Mouse (Mus musculus) right cerebral cortex, postnatal 36 days (tissue): ENCODE data around the gene Sco1.
A peak's percentile ranks its signal among the peaks of the same experiment; 100 is the strongest.
"Not testable (repeated sequence)": the region's sequence is repeated elsewhere in the genome, so short reads cannot be mapped to it uniquely, and the experiment has no call there.

Experiments used
- DNase-seq, 2 experiments: peaks; one replicate each; pipeline ENCODE4 v3.0.0; 2022; ENCODE audit warnings: low spot score in 2 of 2, mixed read lengths in 1 of 2

Sco1 gene

GRCm38 (mm10) chr11:67052321-67052952, at the start of gene Sco1, which contains the start of gene Adprm:
TSS of gene Sco1 (plus strand) at chr11:67052670.
TSS of gene Adprm (minus strand) at chr11:67052594.
- peak; percentile 82 to 89 for DNase-seq

DNA sequence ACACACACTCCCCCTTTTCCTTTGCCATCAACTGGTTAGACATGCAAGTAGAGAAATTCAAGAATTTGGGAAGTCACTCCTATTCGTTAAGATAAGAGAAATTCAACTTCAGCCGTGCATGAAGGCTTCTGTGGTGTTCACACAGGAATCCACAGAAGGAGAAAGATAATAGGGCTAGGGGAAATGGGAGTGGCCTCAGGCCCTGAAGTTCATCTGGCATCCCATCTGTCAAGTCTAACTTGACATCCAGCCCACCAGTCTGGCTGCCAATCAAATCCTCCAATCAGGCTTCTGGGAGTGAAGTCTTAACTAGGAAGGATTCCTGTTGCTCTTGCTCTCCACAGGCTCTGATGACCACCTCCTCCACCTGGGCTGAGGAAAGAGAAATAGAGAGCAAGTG, 49.6 kb upstream of the Sco1 start:
- no peak for DNase-seq

- no peak for DNase-seq
Measured at GRCm38 (mm10) chr11:67007961-67008360, 44.5 kb upstream of the Sco1 start.

- no peak for DNase-seq
Measured at GRCm38 (mm10) chr11:67008528-67008927, 43.9 kb upstream of the Sco1 start.

GRCm38 (mm10) chr11:67010430-67010829, 42.0 kb upstream of the Sco1 start:
- DNase-seq: no peak

DNA sequence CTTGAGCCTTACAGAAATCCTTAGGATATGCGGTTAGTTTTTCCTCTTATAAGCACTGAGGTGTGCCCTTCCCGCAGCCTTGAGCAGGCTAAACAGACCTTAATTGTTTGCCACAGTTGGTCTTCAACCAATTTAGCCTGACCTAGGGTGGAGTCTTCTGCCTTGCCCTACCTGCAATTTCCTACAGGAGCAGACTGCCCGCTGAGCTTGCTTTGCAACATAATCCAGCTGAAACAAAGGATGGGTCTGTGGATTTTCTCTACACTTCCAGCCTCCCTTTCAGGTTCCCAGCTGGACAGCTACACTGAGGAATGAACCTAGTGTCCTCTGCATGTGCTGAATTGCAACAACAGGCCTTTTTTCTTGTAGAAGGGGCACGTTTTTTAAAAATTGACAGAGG, 40.8 kb upstream of the Sco1 start:
- DNase-seq: no peak

GRCm38 (mm10) chr11:67017801-67018591, 34.5 kb upstream of the Sco1 start:
- DNase-seq: no peak

DNA sequence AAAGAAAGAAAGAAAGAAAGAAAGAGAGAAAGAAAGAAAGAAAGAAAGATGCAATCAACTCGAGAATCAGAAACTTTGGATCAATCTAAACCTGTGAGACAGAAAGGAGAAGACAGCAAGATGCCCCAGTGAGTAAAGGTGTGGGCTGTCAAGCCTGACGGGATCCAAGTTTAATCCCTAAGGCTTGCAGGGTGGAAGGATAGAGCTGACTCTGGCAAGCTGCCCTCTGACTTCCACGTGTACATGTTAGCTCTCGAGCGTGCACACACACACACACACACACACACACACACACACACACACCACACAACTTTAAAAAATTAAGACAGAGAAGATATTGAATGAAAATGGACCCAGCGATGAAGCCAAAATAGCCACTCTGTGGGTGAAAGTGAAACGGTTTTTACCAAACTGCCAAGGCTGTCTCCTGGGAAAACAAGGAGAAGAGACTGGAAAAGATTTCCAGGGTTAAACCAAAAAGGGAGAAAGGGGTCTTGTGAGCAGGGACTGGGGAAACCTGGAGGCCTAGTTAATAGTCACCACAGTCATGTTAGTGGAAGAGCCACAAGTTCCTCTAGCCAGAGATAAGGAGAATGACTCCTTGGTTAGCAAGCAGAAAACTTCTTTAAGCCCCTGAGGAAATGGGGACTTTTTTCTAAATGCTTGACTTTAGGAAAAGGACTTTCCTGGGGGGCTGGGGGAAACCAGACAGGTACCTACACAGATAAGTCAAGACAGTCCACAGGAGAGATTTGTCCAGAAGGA, 32.6 kb upstream of the Sco1 start:
- no peak for DNase-seq

DNA sequence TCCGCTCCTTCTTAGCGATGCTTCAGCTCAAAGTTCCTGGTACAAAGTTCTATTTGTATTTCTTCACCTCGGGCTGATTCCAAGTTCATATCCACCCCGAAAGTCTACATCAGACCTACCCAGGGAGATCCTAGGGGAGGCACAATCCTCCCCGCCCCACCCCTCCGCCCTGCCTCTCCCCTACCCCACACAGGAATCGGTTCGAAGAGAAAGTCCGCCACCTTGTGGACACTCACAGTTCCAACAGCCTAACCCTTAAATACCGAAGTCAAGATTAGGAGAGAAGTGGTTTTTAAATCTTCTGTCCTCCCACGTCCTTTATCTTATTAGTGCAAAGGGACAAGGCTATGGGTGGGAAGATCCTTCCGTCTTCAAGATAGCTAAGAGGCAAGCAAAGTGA, 31.5 kb upstream of the Sco1 start:
- DNase-seq: peak; percentile 14 to 27

DNA sequence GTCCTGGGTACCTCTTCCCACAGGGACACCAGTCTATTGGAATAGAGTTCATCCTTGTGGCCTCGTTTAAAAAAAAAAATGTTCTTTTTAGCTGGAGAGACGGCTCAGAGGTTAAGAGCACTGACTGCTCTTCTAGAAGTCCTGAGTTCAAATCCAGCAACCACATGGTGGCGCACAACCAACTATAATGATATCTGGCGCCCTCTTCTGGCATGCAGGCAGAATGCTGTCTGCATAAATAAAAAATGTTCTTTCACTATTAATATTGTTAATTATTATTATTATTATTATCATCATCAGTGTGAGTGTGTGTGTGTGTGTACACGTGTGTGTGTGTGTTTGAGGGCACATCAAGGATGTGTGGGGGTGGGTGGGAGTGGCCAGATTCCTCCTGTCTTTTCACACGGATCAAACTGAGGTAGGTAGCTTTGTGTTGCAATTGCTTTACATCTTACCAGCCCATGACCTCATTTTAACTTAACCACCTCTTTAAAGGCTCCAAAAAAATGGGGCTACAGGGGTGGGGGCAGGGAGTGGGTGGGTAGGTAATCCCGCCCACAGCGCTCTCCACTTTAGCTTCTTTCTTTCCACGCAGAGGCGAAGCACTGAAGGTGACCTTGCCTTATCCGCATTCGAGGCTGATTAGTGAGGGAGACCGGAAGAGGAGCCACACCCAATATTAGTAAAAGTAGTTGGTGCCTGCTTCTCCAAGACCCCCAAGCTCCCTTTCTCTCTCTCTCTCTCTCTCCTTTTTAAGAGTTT, 29.9 kb upstream of the Sco1 start:
- no peak for DNase-seq

DNA sequence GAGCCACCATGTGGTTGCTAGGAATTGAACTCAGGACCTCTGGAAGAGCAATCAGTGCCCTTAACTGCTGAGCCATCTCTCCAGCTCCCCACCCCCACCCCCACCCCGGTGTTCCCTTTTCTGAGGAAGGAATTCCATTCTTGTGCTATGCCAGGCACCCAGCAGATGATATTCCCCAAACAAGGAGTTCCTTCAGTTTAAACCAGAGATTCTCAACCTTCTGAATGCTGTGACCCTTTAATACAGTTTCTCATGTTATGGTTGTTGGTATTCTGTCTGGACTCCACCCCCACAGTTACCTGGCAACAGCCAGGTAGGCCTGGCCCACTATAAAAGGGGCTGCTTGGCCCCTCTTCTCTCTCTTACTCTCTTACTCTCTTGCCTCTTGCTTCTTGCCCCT, 29.3 kb upstream of the Sco1 start:
- DNase-seq: not testable (repeated sequence)

- DNase-seq: no peak
Measured at GRCm38 (mm10) chr11:67023802-67024340, 28.6 kb upstream of the Sco1 start.

DNA sequence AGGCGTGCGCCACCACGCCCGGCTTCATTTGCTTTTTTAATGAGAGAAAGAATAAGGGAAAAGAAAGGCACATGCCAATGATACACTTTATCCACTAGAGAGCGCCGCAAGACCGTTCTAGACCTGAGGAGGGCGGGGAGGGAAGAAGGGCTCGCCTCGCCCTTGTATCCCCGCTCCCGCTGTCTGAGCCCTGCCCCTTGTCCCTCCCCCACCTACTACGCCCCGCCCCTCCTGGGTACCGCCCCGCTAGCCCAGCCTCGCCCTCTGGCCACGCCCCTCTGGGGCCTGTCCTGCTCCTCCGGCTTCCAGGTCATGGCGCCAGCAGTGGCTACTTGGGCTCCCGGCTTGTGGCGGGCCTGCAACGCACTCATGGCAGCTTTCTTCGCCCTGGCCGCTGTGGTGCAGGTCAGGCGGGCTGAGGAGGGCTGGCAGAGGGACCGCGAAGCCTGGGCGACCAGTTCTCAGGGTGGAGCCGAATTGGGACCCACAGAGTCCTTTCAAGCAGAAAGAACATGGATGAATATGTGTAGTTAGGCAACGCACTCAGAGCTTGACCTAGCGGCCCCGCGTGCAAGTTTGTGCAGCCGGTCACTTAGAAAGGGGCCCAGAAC, 27.5 kb upstream of the Sco1 start, which contains the start of gene Tmem220:
TSS of gene Tmem220 (plus strand) at position 288 of the 611 bp plus-strand sequence.
- DNase-seq: peak; percentile 66 to 73

DNA sequence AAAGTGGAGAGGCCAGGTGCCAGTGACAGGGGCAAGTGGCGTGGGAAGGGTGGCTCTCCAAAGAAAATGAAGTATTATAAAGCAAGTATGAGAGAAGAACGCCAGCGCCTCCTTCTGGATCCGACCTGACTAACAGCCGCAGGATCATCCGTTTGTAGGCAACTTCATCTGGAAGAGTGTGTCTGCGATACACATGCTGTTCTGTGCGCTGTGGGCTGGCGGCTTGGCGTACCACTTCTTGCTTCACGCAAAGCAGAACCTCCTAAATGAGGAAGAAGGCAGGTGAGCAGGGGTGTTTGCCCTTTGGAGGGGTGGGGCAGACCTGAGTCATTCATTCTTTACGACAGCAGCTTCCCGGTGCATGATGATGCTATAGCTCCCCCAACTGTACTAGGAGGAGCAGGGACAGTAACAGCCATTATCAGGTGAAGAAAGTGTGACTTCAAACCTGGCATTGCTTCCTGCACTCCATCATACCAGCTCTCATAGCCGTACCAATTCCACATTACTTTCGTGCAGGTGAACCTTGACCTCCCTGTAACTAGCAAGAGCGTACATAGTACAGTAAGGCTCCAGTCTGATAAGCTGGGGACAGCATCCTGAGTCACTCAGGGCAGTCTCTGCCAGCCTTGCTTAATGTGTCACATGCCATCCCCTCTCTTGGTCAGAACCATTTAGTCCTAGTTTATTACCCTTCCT, 21.4 kb upstream of the Sco1 start:
- no peak for DNase-seq

DNA sequence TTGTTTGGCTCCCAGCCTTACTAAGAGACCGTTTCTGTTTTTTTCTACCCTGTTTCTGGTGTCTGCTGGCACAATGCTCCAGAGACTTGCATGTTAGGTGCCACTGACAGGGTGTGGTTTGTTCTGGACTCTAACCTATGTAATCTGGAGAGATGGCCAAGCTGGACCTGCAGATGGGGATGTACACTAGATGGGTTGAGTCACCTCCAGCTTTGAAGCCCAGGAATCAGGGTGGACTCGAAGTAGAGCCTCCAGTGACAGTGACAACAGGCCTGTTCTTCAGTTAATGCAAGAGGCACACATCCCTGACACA, 20.9 kb upstream of the Sco1 start:
- no peak for DNase-seq

GRCm38 (mm10) chr11:67034775-67035485, 17.5 kb upstream of the Sco1 start:
- no peak for DNase-seq

DNA sequence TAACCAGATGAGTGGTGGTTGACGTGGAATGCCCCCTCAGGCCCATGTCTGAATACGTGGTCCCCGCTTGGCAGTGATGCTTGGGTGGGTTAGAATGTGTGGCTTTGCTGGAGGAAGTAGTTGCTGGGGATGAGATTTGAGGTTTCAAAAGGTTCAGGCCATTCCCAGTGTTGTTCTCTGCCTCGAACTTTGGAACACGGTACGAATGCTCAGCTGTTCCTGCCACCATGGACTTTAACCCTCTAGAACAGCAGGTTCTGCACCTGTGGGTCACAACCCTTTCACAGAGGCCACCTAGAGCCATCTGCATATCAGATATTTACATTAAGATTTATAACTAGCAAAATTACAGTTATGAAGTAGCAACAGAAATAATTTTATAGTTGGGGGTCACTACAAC, 16.2 kb upstream of the Sco1 start:
- DNase-seq: no peak

- DNase-seq: no peak
Measured at GRCm38 (mm10) chr11:67036892-67037291, 15.6 kb upstream of the Sco1 start.

GRCm38 (mm10) chr11:67039799-67040198, 12.7 kb upstream of the Sco1 start:
- DNase-seq: no peak

DNA sequence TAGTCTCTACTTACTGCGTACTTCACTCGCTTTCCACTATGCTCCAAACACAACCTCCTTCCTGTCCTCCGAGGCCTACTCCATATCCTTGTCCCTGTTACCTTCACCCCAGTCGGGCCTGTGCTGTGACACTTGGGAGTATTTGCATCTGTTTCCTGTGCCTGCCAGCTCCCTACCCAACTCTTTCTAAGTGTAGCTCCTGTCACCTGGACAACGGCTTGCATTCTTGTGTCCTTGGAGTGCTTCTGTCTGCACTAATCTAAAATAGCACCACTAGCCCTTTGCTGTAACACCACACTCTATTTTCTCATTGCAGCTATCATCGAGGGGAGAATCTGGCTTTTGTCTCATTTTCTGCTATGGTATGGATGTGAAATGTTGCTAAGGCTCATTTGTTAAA, 12.0 kb upstream of the Sco1 start:
- no peak for DNase-seq
